Mouse (Mus musculus): Measurements from ENCODE around the gene Rtl8c. TPM values are rescaled to one million over a fixed set of nuclear protein-coding genes. Genes with fewer than 3 reads are reported as not detected.

Gene Rtl8c
- 2.4 and 3.2 TPM in 2 replicates for polyA plus RNA-seq (2012; rRNA removed)

DNA sequence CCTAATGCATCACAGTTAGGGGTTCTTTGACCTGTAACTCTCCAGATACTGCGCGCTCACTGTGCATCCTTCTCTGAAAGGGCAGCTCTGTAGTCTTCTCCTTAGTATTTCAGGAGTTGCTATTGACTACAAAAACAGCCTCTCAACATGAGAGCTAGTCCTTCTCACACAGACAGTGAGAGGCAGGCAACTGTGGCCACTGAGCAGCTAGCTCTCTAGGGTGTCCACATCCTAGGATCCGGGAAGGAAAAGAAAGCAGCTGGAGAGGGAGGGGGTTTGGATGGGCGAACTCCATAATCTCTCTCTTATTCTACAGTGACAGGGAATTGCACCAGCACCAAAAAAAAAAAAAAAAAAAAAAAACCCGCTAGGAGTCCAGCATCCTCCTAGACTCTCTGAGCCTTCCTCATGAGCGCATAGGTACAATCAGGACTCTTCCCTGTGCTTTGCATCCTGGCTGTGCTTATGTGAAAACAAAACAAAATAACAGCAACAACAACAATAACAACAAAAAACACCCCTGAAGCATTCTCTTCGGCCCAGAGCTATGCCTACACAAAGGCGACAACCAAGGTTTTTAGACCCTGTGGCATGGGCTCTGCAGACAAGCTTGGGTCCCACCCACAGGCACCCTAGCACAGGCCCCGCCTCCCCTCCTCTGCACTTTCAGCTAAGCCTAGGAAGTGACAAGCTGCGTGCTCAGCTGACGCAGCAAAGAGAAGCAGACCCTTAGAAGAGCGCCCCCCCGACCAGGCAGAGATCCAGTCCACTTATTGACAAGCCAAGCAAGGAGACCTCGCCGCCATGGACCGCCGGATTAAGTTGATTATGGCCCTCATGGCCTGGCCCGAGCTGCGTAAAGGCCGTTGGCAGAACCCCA is at the start of gene Rtl8c:
TSS of gene Rtl8c (plus strand) at position 791 of the 880 bp plus-strand sequence.

DNA sequence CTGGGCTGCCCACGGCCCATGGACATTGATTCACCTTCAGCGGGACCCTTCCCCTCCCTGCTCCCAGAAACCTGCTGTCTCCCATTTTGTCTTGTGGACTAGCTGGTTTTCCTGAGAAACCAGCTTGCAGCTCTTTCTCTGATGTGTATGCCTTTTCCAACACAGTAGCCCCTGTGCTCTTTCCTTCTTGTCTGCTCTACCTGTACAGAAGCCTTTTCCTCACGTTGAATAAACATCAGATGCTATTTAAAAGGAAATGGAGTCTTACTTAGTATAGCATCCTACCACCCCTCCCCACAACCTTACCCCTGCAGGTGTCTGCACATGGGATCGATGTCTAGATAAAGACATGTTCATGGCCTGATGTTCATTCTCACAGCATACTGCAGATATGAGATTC is 1.0 kb downstream of the Rtl8c start, which contains the start of gene Gm14597:
TSS of gene Gm14597 (minus strand) at position 101 of the 400 bp plus-strand sequence.

DNA sequence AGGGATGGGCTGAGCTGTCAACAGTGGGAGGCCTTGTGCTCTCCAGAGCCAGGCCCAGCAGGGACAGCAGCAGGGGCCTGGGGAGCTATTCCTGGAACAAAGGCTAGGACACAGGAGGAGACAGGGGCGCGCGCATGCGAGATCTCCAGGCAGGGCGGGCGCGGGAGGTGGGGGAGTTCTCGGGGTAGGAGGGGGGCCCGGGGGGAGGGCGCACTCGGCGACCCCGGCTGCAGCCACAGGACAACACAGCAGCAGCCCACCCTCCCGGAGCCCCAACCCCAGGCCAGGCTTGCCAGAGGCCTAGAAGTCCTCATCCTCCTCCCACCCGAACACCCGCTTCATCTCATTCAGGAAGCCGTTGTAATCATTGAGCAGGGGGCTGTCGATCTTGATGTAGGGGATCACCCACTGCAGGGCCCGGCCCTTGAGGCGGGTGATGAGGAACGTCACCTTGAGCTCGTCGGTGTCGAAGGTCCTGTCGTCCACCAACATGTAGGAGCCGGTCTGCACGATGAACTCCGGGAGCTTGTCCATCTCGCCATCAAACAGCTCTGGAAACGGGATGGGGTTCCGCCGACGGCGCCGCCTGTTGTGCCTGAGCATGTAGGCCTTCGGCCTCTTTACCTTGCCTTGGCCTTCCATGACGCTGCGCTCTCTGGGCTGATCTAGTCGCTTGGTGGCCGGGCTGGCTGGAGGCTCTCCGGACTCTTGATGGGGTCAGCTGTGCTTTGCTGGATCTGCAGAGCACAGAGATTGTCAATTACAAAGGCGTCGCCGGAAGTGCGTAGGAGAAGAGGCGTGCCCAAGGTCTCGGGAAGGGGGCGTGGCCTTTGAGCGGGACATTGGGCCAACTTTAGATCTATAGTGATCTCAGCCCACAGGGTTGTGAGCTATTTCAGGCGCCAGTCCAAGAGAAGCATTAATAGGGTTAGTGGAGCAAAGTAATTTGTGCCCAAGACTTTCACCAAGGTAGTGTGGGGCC is 35.4 kb downstream of the Rtl8c start, which contains the start of gene Rtl8a:
TSS of gene Rtl8a (minus strand) at position 703 of the 982 bp plus-strand sequence.

Other genes starting within 250 kb of the Rtl8c start
- 7.4 and 7.8 TPM in 2 replicates for gene Mospd1, start 237.5 kb upstream of the Rtl8c start, polyA plus RNA-seq (2012; rRNA removed)
- gene Etd, start 173.1 kb upstream of the Rtl8c start, polyA plus RNA-seq (2012; rRNA removed): not detected in 2 replicates
- not detected in 2 replicates for gene Gm14597, start 947 bp downstream of the Rtl8c start, polyA plus RNA-seq (2012; rRNA removed)
- gene Rtl8a, start 35.6 kb downstream of the Rtl8c start, polyA plus RNA-seq (2012; rRNA removed): 10.1 and 10.8 TPM in 2 replicates
- 12.6 and 13.7 TPM in 2 replicates for gene Rtl8b, start 62.4 kb downstream of the Rtl8c start, polyA plus RNA-seq (2012; rRNA removed)
- gene 4930502E18Rik, start 116.8 kb downstream of the Rtl8c start, polyA plus RNA-seq (2012; rRNA removed): 0.07 TPM in 2 replicates
- gene 1700013H16Rik, start 149.8 kb downstream of the Rtl8c start, polyA plus RNA-seq (2012; rRNA removed): not detected in 2 replicates
- gene Zfp36l3, start 168.4 kb downstream of the Rtl8c start, polyA plus RNA-seq (2012; rRNA removed): 0.01 TPM in 1 of 2 replicates, not detected in the other
- 1.3 TPM in 2 replicates for gene Xlr, start 189.7 kb downstream of the Rtl8c start, polyA plus RNA-seq (2012; rRNA removed)